Mouse (Mus musculus) stomach, embryonic 15.5 days (tissue): ENCODE results near the gene Ssb. TPM values are rescaled to one million over a fixed set of nuclear protein-coding genes. Genes with fewer than 3 reads are reported as not detected.

Experiments
- ATAC-seq: fragments of 200-750 bp; cut with Nextera tagmentation; 2 replicates; pipeline ENCODE4 v1.8.0; 2017; ENCODE audit warnings: low read depth, moderate number of reproducible peaks, moderate TSS enrichment; ENCODE audit not compliant: insufficient read depth, low FRiP score
- H3K27ac ChIP-seq: fragments of 300-500 bp; sonication (generic); 2 replicates; pipeline ENCODE4 v1.5.1; 2015; ENCODE audit warnings: mild to moderate bottlenecking, inconsistent platforms
- H3K27me3 ChIP-seq: fragments of 300-500 bp; sonication (generic); replicated peaks from 2 replicates; pipeline ENCODE4 v1.6.1; 2015; ENCODE audit warnings: inconsistent platforms
- H3K36me3 ChIP-seq: fragments of 300-500 bp; sonication (generic); 2 replicates; pipeline ENCODE4 v1.6.1; 2015; ENCODE audit warnings: inconsistent platforms
- H3K4me1 ChIP-seq: fragments of 300-500 bp; sonication (generic); 2 replicates; pipeline ENCODE4 v1.6.1; 2015; ENCODE audit warnings: inconsistent platforms
- H3K4me2 ChIP-seq: fragments of 300-500 bp; sonication (generic); 2 replicates; pipeline ENCODE4 v1.6.1; 2015; ENCODE audit warnings: mild to moderate bottlenecking, inconsistent platforms
- H3K4me3 ChIP-seq: fragments of 300-500 bp; sonication (generic); replicated peaks from 2 replicates; pipeline ENCODE4 v1.5.1; 2015; ENCODE audit warnings: inconsistent platforms
- H3K9ac ChIP-seq: fragments of 300-500 bp; sonication (generic); 2 replicates; pipeline ENCODE4 v1.6.1; 2015; ENCODE audit warnings: inconsistent platforms
- H3K9me3 ChIP-seq: fragments of 300-500 bp; sonication (generic); 2 replicates; pipeline ENCODE4 v1.6.1; 2016; ENCODE audit warnings: inconsistent platforms
- WGBS: fragments of 180-500 bp; shearing (Covaris S2); methylation state at CpG from one replicate; pipeline ENCODE4 v1.1.7; 2015; 5-methylcytosine and 5-hydroxymethylcytosine counted together
- polyA plus RNA-seq: library from polyadenylated mRNA; unstranded; fragments of >200 nt; fragmentation: Nextera tagmentation; extraction: Ambion mirVana; gene quantifications from 2 replicates; pipeline ENCODE4 v1.2.1, GENCODE M21; 2015

Ssb gene
- 309 and 316 TPM in 2 replicates for polyA plus RNA-seq

GRCm38 (mm10) chr2:69861485-69862091 lies at the start of gene Ssb:
Gene Ssb, plus strand, starts transcription at chr2:69861562.
- H3K27me3 ChIP-seq, result no peaks in the 10 kb centered on the region
- peak within 1 kb of the TSS; percentile 93 for H3K27ac ChIP-seq
- H3K9me3 ChIP-seq, result no peaks in the 10 kb centered on the region
- no peaks in the 10 kb centered on the region for H3K4me1 ChIP-seq
- H3K36me3 ChIP-seq, result peaks cover 3% of the 10 kb centered on the region; the same call in 1 of the 2 replicates
- ATAC-seq, result peak; percentile 93
- peak within 1 kb of the TSS; percentile 100 for H3K4me3 ChIP-seq
- peak within 1 kb of the TSS; percentile 71 for H3K4me2 ChIP-seq
- peak within 1 kb of the TSS; percentile 100 for H3K9ac ChIP-seq
- under 1% methylated on average over 66 of the region's 66 CpGs for WGBS

- no peaks in the 10 kb centered on the region for H3K9me3 ChIP-seq
- no peaks in the 10 kb centered on the region for H3K36me3 ChIP-seq
- no peaks in the 10 kb centered on the region for H3K27me3 ChIP-seq
- H3K4me3 ChIP-seq, result no peak overlapping the region
- WGBS, result 56% methylated on average over 5 of the region's 5 CpGs
- no peak overlapping the region for H3K27ac ChIP-seq
- H3K4me1 ChIP-seq, result no peaks in the 10 kb centered on the region
- no peak overlapping the region for H3K9ac ChIP-seq
- ATAC-seq, result peak; percentile 79
- H3K4me2 ChIP-seq, result no peak overlapping the region
Measured at GRCm38 (mm10) chr2:69816575-69816974, 44.8 kb upstream of the Ssb start.

GRCm38 (mm10) chr2:69818350-69819085 lies 42.8 kb upstream of the Ssb start:
- 69% methylated on average over 9 of the region's 9 CpGs for WGBS
- H3K27ac ChIP-seq, result no peak overlapping the region
- H3K36me3 ChIP-seq, result no peaks in the 10 kb centered on the region
- H3K9me3 ChIP-seq, result no peaks in the 10 kb centered on the region
- no peak overlapping the region for H3K4me3 ChIP-seq
- no peaks in the 10 kb centered on the region for H3K27me3 ChIP-seq
- no peak overlapping the region for H3K4me2 ChIP-seq
- no peak overlapping the region for H3K9ac ChIP-seq
- no peak for ATAC-seq
- no peaks in the 10 kb centered on the region for H3K4me1 ChIP-seq

GRCm38 (mm10) chr2:69820201-69820600 lies 41.2 kb upstream of the Ssb start:
- no peaks in the 10 kb centered on the region for H3K27me3 ChIP-seq
- no peaks in the 10 kb centered on the region for H3K9me3 ChIP-seq
- 38% methylated on average over 1 of the region's 1 CpGs for WGBS
- no peak overlapping the region for H3K4me2 ChIP-seq
- no peak overlapping the region for H3K4me3 ChIP-seq
- no peak for ATAC-seq
- peak overlapping the region; percentile 11; the same call in 1 of the 2 replicates for H3K27ac ChIP-seq
- no peak overlapping the region for H3K9ac ChIP-seq
- no peaks in the 10 kb centered on the region for H3K36me3 ChIP-seq
- H3K4me1 ChIP-seq, result no peaks in the 10 kb centered on the region

- Histone ChIP-seq H3K4me2 (peak within 1 kb of the TSS; percentile 80), H3K9ac (peak within 1 kb of the TSS; percentile 78), H3K36me3 (0 out of 2 replicates have a peak, but pooled peaks cover 3% of the 10 kb centered on the region), H3K4me3 (peak within 1 kb of the TSS; percentile 84), H3K27me3 (no peaks in the 10 kb centered on the region), H3K27ac (peak within 1 kb of the TSS; percentile 92), H3K4me1 (peaks cover 3% of the 10 kb centered on the region; the same call in 1 of the 2 replicates), H3K9me3 (no peaks in the 10 kb centered on the region)
- 3% methylated on average over 8 of the region's 8 CpGs for WGBS
- 0 out of 2 replicates have a peak, but pooled peaks have one; percentile 20 for ATAC-seq
Measured at GRCm38 (mm10) chr2:69821711-69822110, 39.7 kb upstream of the Ssb start, which contains the start of gene Klhl23. Gene Klhl23, plus strand, starts transcription at chr2:69821944.

GRCm38 (mm10) chr2:69822361-69823128 lies 38.8 kb upstream of the Ssb start:
- no peaks in the 10 kb centered on the region for H3K9me3 ChIP-seq
- peaks cover 5% of the 10 kb centered on the region; the same call in 1 of the 2 replicates for H3K4me1 ChIP-seq
- H3K27me3 ChIP-seq, result no peaks in the 10 kb centered on the region
- H3K36me3 ChIP-seq, result 0 out of 2 replicates have a peak, but pooled peaks cover 5% of the 10 kb centered on the region
- under 1% methylated on average over 52 of the region's 80 CpGs for WGBS
- H3K4me3 ChIP-seq, result peak overlapping the region; percentile 84
- peak overlapping the region; percentile 78 for H3K9ac ChIP-seq
- H3K4me2 ChIP-seq, result peak overlapping the region; percentile 80
- H3K27ac ChIP-seq, result peak overlapping the region; percentile 92
- ATAC-seq, result peak; percentile 63

GRCm38 (mm10) chr2:69823129-69823677 lies 38.2 kb upstream of the Ssb start:
- no peaks in the 10 kb centered on the region for H3K9me3 ChIP-seq
- peak overlapping the region; percentile 80 for H3K4me2 ChIP-seq
- ATAC-seq, result peak; percentile 77
- H3K9ac ChIP-seq, result peak overlapping the region; percentile 78
- H3K27ac ChIP-seq, result peak overlapping the region; percentile 92
- H3K4me1 ChIP-seq, result peaks cover 8% of the 10 kb centered on the region; the same call in 1 of the 2 replicates
- 0 out of 2 replicates have a peak, but pooled peaks cover 5% of the 10 kb centered on the region for H3K36me3 ChIP-seq
- no peaks in the 10 kb centered on the region for H3K27me3 ChIP-seq
- 1% methylated on average over 45 of the region's 45 CpGs for WGBS
- H3K4me3 ChIP-seq, result peak overlapping the region; percentile 84

GRCm38 (mm10) chr2:69825898-69826297 lies 35.5 kb upstream of the Ssb start:
- H3K27ac ChIP-seq, result 0 out of 2 replicates have a peak overlapping the region, but pooled peaks have one; percentile 5
- ATAC-seq, result no peak
- WGBS, result 67% methylated on average over 10 of the region's 10 CpGs

GRCm38 (mm10) chr2:69826380-69826779 lies 35.0 kb upstream of the Ssb start:
- no peak for ATAC-seq
- Histone ChIP-seq H3K9me3 (no peaks in the 10 kb centered on the region), H3K36me3 (peaks cover 11% of the 10 kb centered on the region), H3K4me1 (peaks cover 10% of the 10 kb centered on the region; the same call in 1 of the 2 replicates), H3K9ac (no peak overlapping the region), H3K27ac (peak overlapping the region; percentile 69), H3K4me2 (peak overlapping the region; percentile 10; the same call in 1 of the 2 replicates), H3K27me3 (no peaks in the 10 kb centered on the region), H3K4me3 (no peak overlapping the region)
- 64% methylated on average over 2 of the region's 2 CpGs for WGBS

More at GRCm38 (mm10) chr2:69825898-69826297, 35.5 kb upstream of the Ssb start:
- H3K4me2 ChIP-seq, result no peak overlapping the region
- H3K9me3 ChIP-seq, result no peaks in the 10 kb centered on the region
- H3K36me3 ChIP-seq, result peaks cover 11% of the 10 kb centered on the region; the same call in 1 of the 2 replicates
- H3K27me3 ChIP-seq, result no peaks in the 10 kb centered on the region
- H3K9ac ChIP-seq, result no peak overlapping the region
- no peak overlapping the region for H3K4me3 ChIP-seq
- H3K4me1 ChIP-seq, result peaks cover 10% of the 10 kb centered on the region; the same call in 1 of the 2 replicates

- no peak for ATAC-seq
- H3K27me3 ChIP-seq, result no peaks in the 10 kb centered on the region
- peaks cover 10% of the 10 kb centered on the region; the same call in 1 of the 2 replicates for H3K4me1 ChIP-seq
- WGBS, result 27% methylated on average over 7 of the region's 7 CpGs
- no peak overlapping the region for H3K4me2 ChIP-seq
- H3K36me3 ChIP-seq, result peaks cover 15% of the 10 kb centered on the region
- H3K9me3 ChIP-seq, result no peaks in the 10 kb centered on the region
- no peak overlapping the region for H3K27ac ChIP-seq
- H3K9ac ChIP-seq, result no peak overlapping the region
- H3K4me3 ChIP-seq, result no peak overlapping the region
Measured at GRCm38 (mm10) chr2:69828031-69828430, 33.3 kb upstream of the Ssb start.

- Histone ChIP-seq H3K4me2 (no peak overlapping the region), H3K27me3 (no peaks in the 10 kb centered on the region), H3K4me3 (no peak overlapping the region), H3K4me1 (peaks cover 10% of the 10 kb centered on the region; the same call in 1 of the 2 replicates), H3K27ac (no peak overlapping the region), H3K9me3 (no peaks in the 10 kb centered on the region), H3K9ac (no peak overlapping the region), H3K36me3 (peaks cover 23% of the 10 kb centered on the region)
- ATAC-seq, result no peak
- 79% methylated on average over 2 of the region's 2 CpGs for WGBS
Measured at GRCm38 (mm10) chr2:69829680-69830079, 31.7 kb upstream of the Ssb start.
